ENCODE assay signal across 9 mouse cellular contexts in genomic region chr11:109441119-109441518, GRCm38 (mm10). TPM values are rescaled to one million over a fixed set of nuclear protein-coding genes. Genes with fewer than 3 reads are reported as not detected.
DNase-seq lines count a peak whose midpoint lies in the region; ATAC-seq and TF ChIP-seq lines count a peak whose summit lies in the region.
"Had no signal": no experiment of that assay in that cellular context is flagged by ENCODE, and none has a peak within 500 bp of the region (broad histone marks: within the 10 kb centered on the region; RNA-seq: fewer than 3 reads in every experiment).

No protein-coding gene starts in this region.

- no peak overlapping the region for H3K4me3 ChIP-seq in limb, embryonic 11.5 days (ENCODE audit: low read depth, low read length)
- H3K4me3 ChIP-seq in limb, embryonic 10.5 days: no peak overlapping the region
- H3K4me3 ChIP-seq in liver, embryonic 13.5 days (replicated peaks): no peak overlapping the region

- H3K27me3 ChIP-seq in limb, embryonic 11.5 days (ENCODE audit: control insufficient read depth, insufficient read depth, low read length): no peaks in the 10 kb centered on the region
- peaks cover 4% of the 10 kb centered on the region; the same call in 1 of the 2 replicates for H3K27me3 ChIP-seq in limb, embryonic 10.5 days (ENCODE audit: low read depth, poor library complexity, severe bottlenecking)
- no peaks in the 10 kb centered on the region for H3K27me3 ChIP-seq in liver, embryonic 13.5 days
- H3K27me3 ChIP-seq in splenic B cell, adult 2 months (ENCODE audit: control insufficient read depth, insufficient read depth, low read length, poor library complexity, severe bottlenecking): no peaks in the 10 kb centered on the region

- no peak overlapping the region for H3K27ac ChIP-seq in limb, embryonic 11.5 days (replicated peaks; ENCODE audit: low read depth, low read length)
- H3K27ac ChIP-seq in limb, embryonic 10.5 days: no peak overlapping the region
- no peak overlapping the region for H3K27ac ChIP-seq in liver, embryonic 13.5 days

- H3K36me3 ChIP-seq in limb, embryonic 11.5 days (ENCODE audit: control insufficient read depth, insufficient read depth, low read length): no peaks in the 10 kb centered on the region
- peaks cover 23% of the 10 kb centered on the region for H3K36me3 ChIP-seq in limb, embryonic 10.5 days
- peaks cover 13% of the 10 kb centered on the region for H3K36me3 ChIP-seq in liver, embryonic 13.5 days
- H3K36me3 ChIP-seq in splenic B cell, adult 2 months (ENCODE audit: control insufficient read depth, insufficient read depth, low read length, poor library complexity, severe bottlenecking): no peaks in the 10 kb centered on the region; the same call in 1 of the 2 replicates

- 65% methylated on average over 3 of the region's 3 CpGs for WGBS in limb, embryonic 11.5 days
- 58% methylated on average over 3 of the region's 3 CpGs for WGBS in limb, embryonic 10.5 days
- 48% methylated on average over 3 of the region's 3 CpGs for WGBS in liver, embryonic 13.5 days (ENCODE audit: insufficient replicate concordance)

- no peak for ATAC-seq in limb, embryonic 11.5 days (ENCODE audit: insufficient number of reproducible peaks, low FRiP score, low TSS enrichment, low read depth)
- no peak for ATAC-seq in liver, embryonic 13.5 days (ENCODE audit: low read depth)

- peak; percentile 49 to 67 for DNase-seq in cerebellum, postnatal 14 days
- DNase-seq in cerebellum, adult 11-12 months: no peak
- DNase-seq in limb, embryonic 11.5 days (ENCODE audit: low spot score): peak; percentile 58
- DNase-seq in limb, embryonic 10.5 days (ENCODE audit: low spot score): no peak
- DNase-seq in brain, embryonic 14.5 days (ENCODE audit: low read depth): peak; percentile 41
- peak; percentile 40 for DNase-seq in liver, embryonic 13.5 days
- DNase-seq in splenic B cell, adult 2 months (ENCODE audit: low read depth, low spot score): peak; percentile 85
- no peak for DNase-seq in left cerebral cortex, postnatal 10 days (ENCODE audit: extremely low spot score in 1 of 2, low spot score in 2 of 2)

- H3K4me1 ChIP-seq in limb, embryonic 11.5 days (ENCODE audit: control insufficient read depth, insufficient read depth, low read length): no peaks in the 10 kb centered on the region
- peaks cover 21% of the 10 kb centered on the region for H3K4me1 ChIP-seq in limb, embryonic 10.5 days
- H3K4me1 ChIP-seq in liver, embryonic 13.5 days (replicated peaks): peaks cover 54% of the 10 kb centered on the region

- TF ChIP-seq CTCF in brain, embryonic 14.5 days (IDR thresholded peaks at IDR 0.05; ENCODE audit: borderline replicate concordance, extremely low read depth, insufficient read depth, insufficient read length): peak; percentile 58

- intact Hi-C loops in left cerebral cortex, postnatal 10 days (cut with DNase I): loop anchor here (10.0 kb wide), 1 partner anchor 196 kb away; no protein-coding TSS in a partner anchor

- no peak overlapping the region for H3K9ac ChIP-seq in limb, embryonic 11.5 days (ENCODE audit: low read length)
- H3K9ac ChIP-seq in liver, embryonic 13.5 days: no peak overlapping the region

- no peaks in the 10 kb centered on the region for H3K9me3 ChIP-seq in limb, embryonic 11.5 days (ENCODE audit: control insufficient read depth, low read length)
- no peaks in the 10 kb centered on the region for H3K9me3 ChIP-seq in limb, embryonic 10.5 days (replicated peaks)
- no peaks in the 10 kb centered on the region for H3K9me3 ChIP-seq in liver, embryonic 13.5 days (replicated peaks)

- no peak overlapping the region for H3K4me2 ChIP-seq in limb, embryonic 11.5 days (ENCODE audit: low read depth, severe bottlenecking)
- H3K4me2 ChIP-seq in liver, embryonic 13.5 days: peak overlapping the region; percentile 89

- no peak for TF ChIP-seq POLR2A in brain, embryonic 14.5 days (IDR thresholded peaks at IDR 0.05; ENCODE audit: borderline replicate concordance, extremely low read depth, insufficient read depth, insufficient read length, poor library complexity, severe bottlenecking)

RNA-seq across cellular contexts. Expression of gene Amz2, which starts 15.4 kb away (rescaled TPM):
- 44.8 and 50.1 TPM in 2 replicates for polyA plus RNA-seq in limb, embryonic 11.5 days (2014; fragmentation: Nextera tagmentation; extraction: Ambion mirVana)
- 43.1 and 46.2 TPM in 2 replicates for polyA plus RNA-seq in limb, embryonic 10.5 days (2016; fragmentation: Nextera tagmentation; extraction: Ambion mirVana)
- polyA plus RNA-seq in brain, embryonic 14.5 days (2012; rRNA removed): 183 and 185 TPM in 2 replicates
- 14.6 and 18.4 TPM in 2 replicates for polyA plus RNA-seq in liver, embryonic 13.5 days (2015; fragmentation: Nextera tagmentation; extraction: Ambion mirVana)
- total RNA-seq in left cerebral cortex, postnatal 10 days (2021): 10 to 100 TPM; 88.6 to 96.2 TPM

RNA-seq across cellular contexts. Expression of gene 9930022D16Rik, which starts 27.4 kb away (rescaled TPM):
- not detected in 2 replicates for polyA plus RNA-seq in limb, embryonic 11.5 days (2014; fragmentation: Nextera tagmentation; extraction: Ambion mirVana)
- polyA plus RNA-seq in limb, embryonic 10.5 days (2016; fragmentation: Nextera tagmentation; extraction: Ambion mirVana): not detected in 2 replicates
- polyA plus RNA-seq in brain, embryonic 14.5 days (2012; rRNA removed): 0.03 TPM in 1 of 2 replicates, not detected in the other
- polyA plus RNA-seq in liver, embryonic 13.5 days (2015; fragmentation: Nextera tagmentation; extraction: Ambion mirVana): not detected in 2 replicates
- total RNA-seq in left cerebral cortex, postnatal 10 days (2021): not detected
- polyA plus RNA-seq: large intestine, adult 2 months had no signal

RNA-seq across cellular contexts. Expression of gene Arsg, which starts 32.1 kb away (rescaled TPM):
- polyA plus RNA-seq in limb, embryonic 11.5 days (2014; fragmentation: Nextera tagmentation; extraction: Ambion mirVana): 1.6 and 2.2 TPM in 2 replicates
- polyA plus RNA-seq in limb, embryonic 10.5 days (2016; fragmentation: Nextera tagmentation; extraction: Ambion mirVana): 1.5 and 1.7 TPM in 2 replicates
- polyA plus RNA-seq in brain, embryonic 14.5 days (2012; rRNA removed): 5.2 and 5.3 TPM in 2 replicates
- 2.8 and 3.2 TPM in 2 replicates for polyA plus RNA-seq in liver, embryonic 13.5 days (2015; fragmentation: Nextera tagmentation; extraction: Ambion mirVana)
- total RNA-seq in left cerebral cortex, postnatal 10 days (2021): 1 to 10 TPM; 5.7 to 6.5 TPM

RNA-seq across cellular contexts. Expression of gene Slc16a6, which starts 32.3 kb away (rescaled TPM):
- 2.9 and 3.6 TPM in 2 replicates for polyA plus RNA-seq in limb, embryonic 11.5 days (2014; fragmentation: Nextera tagmentation; extraction: Ambion mirVana)
- polyA plus RNA-seq in limb, embryonic 10.5 days (2016; fragmentation: Nextera tagmentation; extraction: Ambion mirVana): 4.7 and 5.1 TPM in 2 replicates
- 1.4 and 3.2 TPM in 2 replicates for polyA plus RNA-seq in brain, embryonic 14.5 days (2012; rRNA removed)
- polyA plus RNA-seq in liver, embryonic 13.5 days (2015; fragmentation: Nextera tagmentation; extraction: Ambion mirVana): 47.0 and 51.9 TPM in 2 replicates
- total RNA-seq in left cerebral cortex, postnatal 10 days (2021): 10 to 100 TPM; 11.7 to 12.6 TPM

Comparison
In these comparisons a context has a peak if more than half of its experiments do, and no peak if none do; other contexts are left out.
1. DNase-seq: peak in cerebellum, postnatal 14 days (2 of 2), limb, embryonic 11.5 days (single experiment), brain, embryonic 14.5 days (single experiment), liver, embryonic 13.5 days (single experiment) and splenic B cell, adult 2 months (single experiment); none in cerebellum, adult 11-12 months (single experiment), limb, embryonic 10.5 days (single experiment) and left cerebral cortex, postnatal 10 days (0 of 2).